Mouse (Mus musculus) hindlimb bud, embryonic 11.5 days (tissue): ENCODE data around the gene Il4.

ENCODE experiments used
- DNase-seq: peaks from one replicate; pipeline ENCODE4 v3.0.0-alpha.2; 2012; ENCODE audit warnings: low read depth, low spot score; ENCODE audit errors: extremely low spot score

The Il4 gene

GRCm38 (mm10) chr11:53618619-53619198, at the start of gene Il4:
Il4 (minus strand) TSS chr11:53618669.
- DNase-seq: no peak

DNA sequence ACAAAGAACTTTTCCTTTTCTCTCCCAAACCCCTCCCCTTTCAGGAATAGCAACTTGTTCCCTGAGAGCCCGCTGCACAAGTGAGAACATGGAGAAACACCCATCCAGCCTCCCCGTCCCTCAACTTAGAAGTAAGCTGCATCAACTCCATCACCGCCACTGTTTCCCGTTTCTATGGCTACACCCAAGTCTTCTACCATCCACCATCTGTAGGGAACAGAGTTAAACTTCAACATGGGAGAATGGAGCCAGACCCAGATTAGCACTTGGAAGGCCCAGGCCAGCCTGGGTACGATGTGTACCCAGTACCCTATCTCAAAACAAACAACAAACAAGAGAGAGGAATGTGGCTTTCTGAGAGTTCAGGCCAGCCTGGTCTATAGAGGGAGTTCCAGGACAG, 45.6 kb upstream of the Il4 start:
- no peak for DNase-seq

- DNase-seq: no peak
These were observed 44.6 kb upstream of the Il4 start for GRCm38 (mm10) chr11:53662794-53663674.

DNA sequence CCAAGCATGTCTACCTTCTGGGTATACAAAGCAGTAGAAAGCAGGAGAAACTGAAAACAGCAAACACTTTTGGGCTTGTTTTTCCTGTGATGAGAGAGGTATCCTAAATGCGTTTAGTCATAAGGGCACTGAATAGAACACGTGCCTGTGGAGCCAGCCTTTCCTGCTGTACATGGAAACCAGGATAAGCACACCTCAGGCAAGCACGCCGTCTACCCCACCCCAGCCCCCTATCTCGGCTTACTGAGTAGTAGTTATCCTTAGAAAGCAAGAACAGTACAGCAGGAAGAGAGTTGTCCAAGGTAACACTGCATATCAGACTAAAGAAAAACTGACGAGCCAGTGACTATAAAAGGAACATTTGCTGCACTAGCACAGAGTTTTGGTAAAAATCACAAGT, 39.4 kb upstream of the Il4 start:
- no peak for DNase-seq

GRCm38 (mm10) chr11:53657381-53657780, 38.9 kb upstream of the Il4 start:
- no peak for DNase-seq

DNA sequence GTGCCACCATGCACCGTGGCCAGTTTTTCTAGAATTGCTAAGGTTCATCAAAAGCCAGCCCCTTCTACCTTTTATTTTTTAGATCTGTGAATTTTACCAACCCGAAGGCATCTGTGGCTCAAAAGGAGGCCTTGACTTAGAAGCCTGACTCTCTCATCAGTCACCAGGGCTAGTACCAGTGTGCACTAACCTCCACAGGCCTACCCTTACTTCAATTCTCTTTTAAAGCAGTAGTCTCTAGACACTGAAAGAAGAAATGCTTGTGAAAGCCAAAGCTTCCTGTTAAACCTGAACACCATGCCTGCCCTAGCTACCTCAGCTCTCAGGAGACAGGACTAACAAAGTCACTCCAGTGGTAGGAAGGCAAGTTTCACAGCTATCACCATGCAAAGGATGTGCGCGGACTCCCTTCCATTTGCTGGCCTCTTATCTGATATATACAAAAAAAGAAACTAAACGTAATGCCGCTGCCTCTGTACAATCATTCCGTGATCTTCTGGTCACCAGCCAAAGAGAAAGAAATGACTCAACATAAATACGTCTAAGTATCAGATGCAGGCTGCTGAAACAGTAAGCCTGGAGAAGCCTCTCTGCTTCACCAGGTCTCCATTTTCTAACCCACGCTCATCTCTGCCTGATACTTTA, 38.2 kb upstream of the Il4 start:
- no peak for DNase-seq

DNA sequence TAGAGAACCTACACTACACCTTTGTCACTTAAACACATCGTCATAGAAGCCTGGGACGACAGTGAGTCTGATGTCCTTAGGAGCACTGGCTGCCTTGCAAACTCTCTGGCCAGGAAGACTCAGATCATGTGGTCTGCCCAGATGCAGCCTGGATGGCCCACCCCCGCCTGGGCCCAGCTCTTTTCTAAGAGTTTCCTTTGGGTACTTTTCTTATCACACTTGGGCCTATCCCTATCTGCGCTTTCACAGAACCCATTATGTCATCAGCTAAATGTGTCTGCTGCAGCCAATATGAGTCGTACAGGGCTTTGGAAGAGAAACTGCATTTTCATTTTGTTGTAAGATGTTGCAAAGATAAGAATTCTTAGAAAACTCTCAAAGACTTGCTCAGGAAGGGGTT, 36.6 kb upstream of the Il4 start:
- DNase-seq: no peak

GRCm38 (mm10) chr11:53652427-53652826, 34.0 kb upstream of the Il4 start:
- DNase-seq: no peak

DNA sequence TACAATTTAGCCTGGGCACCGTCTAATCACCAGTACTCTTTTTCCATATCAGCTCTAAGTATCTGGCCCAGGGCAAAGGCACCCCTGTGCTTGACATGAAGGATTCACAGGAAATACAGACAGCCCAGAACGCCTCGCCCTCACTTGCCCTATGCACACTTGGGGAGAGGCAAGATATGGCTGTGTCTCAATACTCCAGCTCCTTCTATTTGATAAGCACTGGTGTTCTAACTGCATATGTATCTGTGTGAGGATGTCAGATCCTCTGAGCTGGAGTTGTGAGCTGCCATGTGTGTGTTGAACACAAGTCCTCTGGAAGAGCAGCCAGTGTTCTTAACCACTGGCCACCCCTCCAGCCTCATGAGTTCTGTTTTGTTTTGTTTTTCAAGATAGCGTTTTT, 33.0 kb upstream of the Il4 start:
- no peak for DNase-seq

DNA sequence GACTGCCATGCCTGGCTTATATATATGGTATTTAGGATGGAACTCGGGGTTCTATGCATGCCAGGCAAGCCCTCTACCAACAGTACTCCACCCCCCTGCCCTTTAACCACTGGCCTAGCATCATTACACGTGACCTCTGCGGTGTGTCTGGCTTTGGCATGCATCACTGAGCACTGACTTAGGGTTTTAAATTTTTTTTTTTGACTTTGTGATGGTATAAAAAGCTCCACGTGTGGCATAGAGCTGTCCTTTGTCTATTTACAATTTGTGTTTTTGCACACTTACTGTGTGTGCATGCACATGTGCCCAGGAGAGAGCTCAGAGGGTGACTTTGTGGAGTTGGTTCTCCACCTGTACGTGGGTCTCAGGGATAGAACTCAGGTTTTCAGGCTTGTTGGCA, 25.5 kb upstream of the Il4 start:
- DNase-seq: no peak

DNA sequence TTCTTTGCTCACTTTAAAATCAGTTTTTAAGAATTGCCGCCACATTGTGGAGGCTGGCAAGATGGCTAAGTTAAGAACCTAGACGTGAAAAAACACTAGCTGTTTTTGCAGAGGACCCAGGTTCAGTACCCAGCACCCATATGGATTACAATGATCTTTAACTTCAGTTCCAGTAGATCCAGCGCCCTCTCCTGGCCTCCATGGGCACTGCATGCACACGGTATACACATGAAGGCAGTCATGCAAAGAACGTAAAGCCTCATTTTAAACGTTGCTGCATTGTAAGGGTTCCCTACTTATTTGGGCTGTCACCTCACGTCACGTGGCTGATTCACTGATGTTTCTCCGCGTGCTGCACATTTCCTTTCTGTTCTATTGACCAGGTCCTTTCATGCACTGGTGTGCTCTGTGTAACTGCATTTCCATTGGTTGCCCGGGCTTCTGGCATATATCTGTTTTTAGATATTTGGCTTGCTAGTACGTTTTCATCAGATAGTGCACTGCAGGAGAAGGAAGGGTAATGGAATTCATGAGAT, 24.3 kb upstream of the Il4 start:
- DNase-seq: no peak

- DNase-seq: no peak
These were observed 19.4 kb upstream of the Il4 start for GRCm38 (mm10) chr11:53637803-53638260.

GRCm38 (mm10) chr11:53637046-53637802, 18.8 kb upstream of the Il4 start:
- peak; percentile 66 for DNase-seq

DNA sequence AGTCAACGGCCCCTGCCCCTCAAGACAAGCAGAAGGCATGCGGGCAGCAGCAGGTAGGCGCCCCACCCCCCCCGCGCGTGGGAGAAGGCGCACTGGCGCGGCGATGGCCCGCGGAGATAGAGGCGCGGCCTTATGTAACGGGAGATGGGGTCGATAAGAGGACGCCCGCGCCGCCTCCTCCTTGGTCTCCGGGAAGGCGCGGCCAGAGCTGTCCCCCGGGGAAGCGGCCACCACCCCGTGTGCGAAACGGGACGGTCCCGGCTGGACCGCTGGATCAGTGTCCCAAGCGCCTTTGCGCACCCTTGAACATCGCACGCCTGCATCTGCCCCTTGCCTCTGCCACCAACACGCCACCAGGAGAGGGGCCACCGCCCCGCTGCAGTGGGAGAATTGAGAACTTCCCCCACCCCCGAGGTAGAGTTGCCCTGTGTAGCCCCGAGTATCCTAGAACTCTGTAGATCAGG, 17.7 kb upstream of the Il4 start:
- no peak for DNase-seq

DNA sequence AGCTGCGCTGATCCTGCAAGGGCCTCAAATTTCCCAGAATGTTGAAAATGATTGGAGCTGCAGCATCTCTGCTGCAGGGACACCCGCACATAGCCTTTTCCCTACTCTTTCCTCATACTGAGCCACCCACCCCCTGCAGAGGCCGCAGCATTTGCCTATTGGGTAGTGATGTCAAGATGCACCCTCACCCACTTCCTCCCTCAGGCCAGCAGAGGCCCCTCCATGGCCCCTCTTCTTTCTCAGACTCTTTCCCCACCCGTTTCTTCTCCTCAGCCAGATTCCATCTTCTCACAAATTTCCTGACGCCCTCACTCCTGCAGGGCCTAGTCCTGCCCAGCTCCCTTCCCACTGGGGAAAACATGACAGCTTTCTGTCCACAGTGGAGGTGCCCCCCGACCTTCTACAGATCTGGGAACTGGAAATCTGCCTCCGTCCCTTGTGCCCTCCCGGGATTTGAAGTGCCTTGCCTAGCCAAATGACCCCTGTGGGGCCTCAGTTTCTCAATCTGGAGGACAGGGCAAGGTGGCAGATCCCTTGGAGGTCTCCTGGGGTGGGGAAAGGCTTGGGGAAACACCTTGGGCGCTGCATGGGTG, 17.2 kb upstream of the Il4 start:
- no peak for DNase-seq

DNA sequence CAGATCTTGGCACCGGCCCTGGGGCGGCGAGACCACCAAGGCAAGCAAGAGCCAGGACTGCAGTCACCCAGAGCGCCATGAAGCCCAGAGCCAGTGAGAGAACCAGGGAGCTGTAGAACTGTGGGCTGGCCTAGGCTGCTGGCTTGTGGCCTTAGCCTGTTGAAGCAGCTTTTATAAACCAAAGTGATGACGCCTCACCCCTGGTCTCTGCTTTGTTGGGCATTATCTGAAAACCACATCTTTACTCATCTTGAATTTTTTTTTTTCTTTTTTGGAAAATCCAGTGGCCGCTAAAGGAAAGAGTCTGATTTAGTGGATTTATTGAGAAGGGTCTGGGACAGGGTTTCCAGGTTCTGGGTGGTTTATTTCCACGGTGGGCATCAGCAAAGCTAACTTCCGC, 16.1 kb upstream of the Il4 start, which contains the start of gene Il13:
TSS of gene Il13 (minus strand) at position 147 of the 400 bp plus-strand sequence.
- DNase-seq: no peak

- DNase-seq: no peak
These were observed 15.2 kb upstream of the Il4 start for GRCm38 (mm10) chr11:53633644-53634043.

DNA sequence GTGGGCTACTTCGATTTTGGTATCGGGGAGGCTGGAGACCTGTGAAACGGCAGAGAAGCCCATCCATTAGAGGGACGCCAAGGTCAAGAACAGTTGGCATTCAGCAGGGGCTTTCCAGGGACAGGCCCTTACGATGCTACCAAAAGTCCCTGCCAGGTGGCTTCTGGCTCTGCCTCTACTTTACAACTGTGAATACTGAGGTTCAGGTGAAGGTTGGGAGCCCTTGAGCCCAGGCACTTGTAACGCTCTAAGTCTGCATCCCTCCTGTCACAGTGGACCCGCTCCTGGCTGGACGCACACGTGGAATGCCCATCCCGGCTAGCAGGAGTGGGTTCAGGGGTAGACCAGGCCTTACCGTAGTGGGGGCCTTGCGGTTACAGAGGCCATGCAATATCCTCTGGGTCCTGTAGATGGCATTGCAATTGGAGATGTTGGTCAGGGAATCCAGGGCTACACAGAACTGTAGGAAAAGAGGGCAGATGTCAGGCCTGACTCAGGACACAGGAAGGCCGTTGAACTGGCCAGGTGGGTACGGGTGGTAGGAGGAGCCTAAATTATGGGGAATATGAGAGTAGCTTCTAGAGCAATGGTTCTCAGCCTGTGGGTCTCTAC, 13.8 kb upstream of the Il4 start:
- no peak for DNase-seq

GRCm38 (mm10) chr11:53627859-53628258, 9.4 kb upstream of the Il4 start:
- peak; percentile 85 for DNase-seq

DNA sequence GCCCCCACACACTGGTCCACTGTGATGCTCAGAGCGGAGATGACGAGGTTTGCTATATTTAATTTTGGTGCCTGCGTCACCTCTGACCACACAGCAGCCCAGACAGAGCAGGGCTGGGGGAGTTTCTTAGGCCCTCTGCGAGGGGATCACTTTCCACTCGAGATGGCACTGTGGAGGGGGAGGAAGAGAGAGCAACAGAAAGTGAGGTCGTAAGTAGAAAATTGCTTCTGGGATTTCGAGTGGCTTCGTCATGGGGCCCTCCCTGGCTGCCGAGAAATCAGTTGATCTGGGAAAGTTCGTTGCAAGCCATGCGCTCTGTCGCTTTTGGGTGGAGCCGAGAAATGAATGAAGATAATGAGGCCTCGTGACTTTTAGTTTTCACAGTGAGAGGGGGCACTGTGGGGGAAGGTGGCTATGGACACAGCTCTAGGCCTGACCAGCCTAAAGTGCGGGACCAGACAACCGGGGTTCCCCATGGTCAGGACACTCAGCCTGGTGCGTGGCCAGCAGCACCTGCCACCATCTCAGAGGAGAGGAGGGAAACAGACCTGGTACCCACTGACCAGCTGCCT, 8.4 kb upstream of the Il4 start:
- no peak for DNase-seq
